Mouse (Mus musculus): ENCODE results near the gene Gfpt2.

Gene Gfpt2

GRCm38 (mm10) chr11:49837717-49838407 is 43.9 kb downstream of the Gfpt2 start:
- DNase-seq (ENCODE audit: extremely low spot score), result no peak

GRCm38 (mm10) chr11:49840666-49841065 is 46.7 kb downstream of the Gfpt2 start:
- no peak for DNase-seq (ENCODE audit: extremely low spot score)

- no peak for DNase-seq (ENCODE audit: extremely low spot score)
These were observed 47.9 kb downstream of the Gfpt2 start for GRCm38 (mm10) chr11:49841886-49842285.

GRCm38 (mm10) chr11:49842718-49843117 is 48.7 kb downstream of the Gfpt2 start:
- DNase-seq (ENCODE audit: extremely low spot score), result no peak

GRCm38 (mm10) chr11:49844311-49844710 is 50.3 kb downstream of the Gfpt2 start:
- DNase-seq (ENCODE audit: extremely low spot score), result no peak

GRCm38 (mm10) chr11:49844969-49845368 is 51.0 kb downstream of the Gfpt2 start:
- DNase-seq (ENCODE audit: extremely low spot score), result peak; percentile 47

- no peak for DNase-seq (ENCODE audit: extremely low spot score)
These were observed 52.0 kb downstream of the Gfpt2 start for GRCm38 (mm10) chr11:49845958-49846357.

- DNase-seq (ENCODE audit: extremely low spot score), result peak; percentile 99
These were observed 52.6 kb downstream of the Gfpt2 start, which contains the start of gene Mapk9 for GRCm38 (mm10) chr11:49846401-49847070. Mapk9 (plus strand) TSS chr11:49846751.

DNA sequence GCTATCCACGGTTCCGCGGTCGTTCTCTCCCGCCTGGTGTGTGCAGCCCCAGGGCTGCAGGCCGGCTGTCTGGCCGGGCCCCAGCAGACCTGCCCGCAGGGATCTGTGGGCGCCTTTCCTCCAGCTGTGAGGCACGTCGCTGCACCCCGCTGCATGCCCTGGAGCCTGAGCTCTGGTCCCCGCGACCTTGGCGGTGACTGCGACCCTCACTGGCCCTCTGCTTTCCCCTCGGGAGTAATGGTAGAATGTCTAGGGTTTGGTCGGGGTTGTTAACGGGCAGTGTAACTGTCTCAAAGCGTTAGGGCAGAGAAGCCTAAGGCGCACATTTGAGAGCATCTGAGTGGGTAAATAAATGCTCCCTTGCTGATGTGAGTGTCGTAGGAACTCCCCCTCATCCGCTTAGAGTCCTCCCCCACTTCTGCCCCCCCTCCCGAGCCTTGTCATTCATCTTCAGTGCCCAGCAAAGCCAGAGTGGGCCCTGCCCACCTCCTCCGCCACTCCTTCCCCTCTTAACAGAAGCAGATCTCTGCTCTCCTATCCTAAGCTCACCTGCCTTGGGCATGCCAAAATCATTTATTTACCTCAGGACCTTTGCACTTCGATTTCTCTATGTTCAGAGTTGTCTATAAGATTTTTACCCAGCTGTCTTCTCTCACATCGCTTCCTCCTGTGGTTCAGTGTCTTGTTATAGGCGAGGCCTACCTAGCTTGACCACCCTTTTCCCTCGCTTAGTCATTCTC is 53.3 kb downstream of the Gfpt2 start:
- DNase-seq (ENCODE audit: extremely low spot score), result no peak

GRCm38 (mm10) chr11:49847811-49848078 is 53.8 kb downstream of the Gfpt2 start:
- DNase-seq (ENCODE audit: extremely low spot score), result no peak

DNA sequence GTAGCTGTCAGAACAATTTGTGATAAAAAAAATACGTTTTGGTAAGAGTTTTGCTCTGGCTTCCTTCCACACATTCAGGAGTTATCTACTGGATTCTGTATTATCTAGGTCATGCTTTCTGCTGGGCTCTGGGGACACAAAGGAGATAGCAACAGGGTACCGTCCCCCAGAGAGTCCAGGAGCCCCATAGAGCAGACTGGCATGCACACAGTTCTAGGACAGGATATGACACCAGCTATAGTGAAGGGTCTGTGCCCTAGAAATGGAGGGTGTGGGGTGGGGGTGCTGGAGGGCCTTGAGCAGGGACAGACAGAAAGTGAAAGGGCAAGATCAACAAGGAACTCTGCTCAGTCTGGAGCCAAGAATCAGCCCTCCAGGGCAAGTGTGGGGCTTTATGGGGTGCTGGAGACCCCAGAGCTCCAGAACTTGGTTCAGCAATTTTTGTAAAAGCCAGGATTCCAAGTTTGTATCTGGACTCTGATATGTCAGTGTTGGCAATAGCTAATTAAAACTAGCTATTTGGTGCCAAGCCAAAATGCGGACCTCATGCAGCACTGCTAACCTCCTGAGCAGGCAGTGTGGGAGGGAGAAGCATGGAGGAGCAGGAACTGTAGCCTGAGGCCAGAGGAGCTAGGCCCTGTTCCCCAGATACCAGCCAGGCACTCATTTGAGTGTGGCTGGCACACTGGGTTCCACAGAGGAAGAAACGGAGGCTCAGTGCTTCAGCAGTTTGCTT is 54.3 kb downstream of the Gfpt2 start:
- DNase-seq (ENCODE audit: extremely low spot score), result no peak

DNA sequence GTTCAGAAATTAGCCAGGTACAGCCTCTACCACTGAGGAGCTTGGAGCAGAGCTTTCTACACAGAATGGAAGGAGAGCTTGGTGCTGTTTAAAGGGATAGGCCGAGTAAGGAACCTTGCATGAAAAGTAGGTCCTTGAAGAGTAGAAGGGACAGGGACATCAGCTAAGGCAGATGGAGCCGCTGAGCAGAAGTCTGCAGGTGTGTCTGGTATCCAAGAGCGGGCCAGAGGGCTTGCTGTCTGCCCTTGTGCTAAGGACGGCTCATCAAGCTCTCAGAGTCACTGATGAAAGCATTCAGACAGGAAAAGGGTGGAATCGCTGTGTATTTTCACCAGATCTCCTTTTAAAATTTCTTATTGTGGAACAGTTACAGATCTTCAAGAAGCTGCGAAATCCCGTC is 56.4 kb downstream of the Gfpt2 start:
- DNase-seq (ENCODE audit: extremely low spot score), result no peak

DNA sequence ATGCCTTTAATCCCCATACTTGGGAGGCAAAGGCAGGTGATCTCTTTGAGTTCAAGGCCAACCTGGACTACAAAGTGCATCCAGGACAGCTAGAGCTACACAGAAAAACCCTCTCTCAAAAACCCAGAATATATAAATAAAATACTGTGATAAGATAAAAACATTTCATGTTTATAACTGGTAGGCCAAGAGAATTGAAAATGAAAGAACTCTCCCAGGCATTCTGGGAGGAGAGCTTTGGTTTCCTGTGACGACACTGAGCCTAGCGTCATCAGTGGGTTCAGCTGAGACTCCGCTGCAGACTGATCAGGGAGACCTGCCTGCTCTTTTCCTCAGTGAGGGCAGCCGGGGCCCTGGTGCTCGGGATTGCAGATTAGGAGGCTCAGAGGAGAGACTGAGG is 61.2 kb downstream of the Gfpt2 start:
- no peak for DNase-seq (ENCODE audit: extremely low spot score)

- DNase-seq (ENCODE audit: extremely low spot score), result no peak
These were observed 67.2 kb downstream of the Gfpt2 start for GRCm38 (mm10) chr11:49861139-49861538.

DNA sequence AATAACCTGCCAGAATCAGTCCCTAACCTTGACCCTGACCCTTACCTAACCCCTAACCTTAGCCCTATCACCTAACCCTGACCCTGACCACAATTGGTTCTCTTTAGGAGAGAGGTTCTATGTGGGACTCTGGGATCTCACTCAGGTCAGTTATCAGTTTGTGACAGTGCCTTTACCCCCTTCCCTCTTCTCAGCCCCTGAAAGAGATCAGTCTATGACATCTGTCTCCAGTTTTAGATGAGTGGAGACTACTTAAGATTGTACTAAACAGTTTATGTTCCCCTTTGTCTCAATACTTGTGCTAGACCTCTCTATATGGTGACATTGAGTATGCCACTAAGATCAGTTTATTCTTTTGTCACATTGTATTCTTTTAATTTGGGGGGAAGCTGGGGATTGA is 69.9 kb downstream of the Gfpt2 start:
- no peak for DNase-seq (ENCODE audit: extremely low spot score)

GRCm38 (mm10) chr11:49867320-49867719 is 73.3 kb downstream of the Gfpt2 start:
- DNase-seq (ENCODE audit: extremely low spot score), result no peak

DNA sequence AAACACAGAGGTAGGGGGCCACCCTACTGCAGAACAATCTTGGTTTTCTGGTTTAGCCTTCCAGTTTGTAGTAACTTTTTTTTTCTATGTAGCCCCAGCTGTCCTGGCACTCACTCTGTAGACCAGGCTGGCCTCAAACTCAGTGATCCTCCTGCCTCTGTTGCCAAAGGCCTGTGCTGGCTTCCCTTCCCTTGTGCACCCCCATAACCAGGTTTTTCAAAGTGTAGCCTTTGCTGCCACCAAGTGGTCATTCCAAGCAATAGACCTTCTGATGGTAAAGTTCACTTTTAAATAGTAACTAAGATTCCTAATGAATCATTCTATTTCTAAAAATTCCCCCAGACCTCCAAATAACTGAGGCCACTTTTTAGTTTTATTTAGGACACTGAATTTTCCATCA is 75.8 kb downstream of the Gfpt2 start:
- DNase-seq (ENCODE audit: extremely low spot score), result peak; percentile 54

DNA sequence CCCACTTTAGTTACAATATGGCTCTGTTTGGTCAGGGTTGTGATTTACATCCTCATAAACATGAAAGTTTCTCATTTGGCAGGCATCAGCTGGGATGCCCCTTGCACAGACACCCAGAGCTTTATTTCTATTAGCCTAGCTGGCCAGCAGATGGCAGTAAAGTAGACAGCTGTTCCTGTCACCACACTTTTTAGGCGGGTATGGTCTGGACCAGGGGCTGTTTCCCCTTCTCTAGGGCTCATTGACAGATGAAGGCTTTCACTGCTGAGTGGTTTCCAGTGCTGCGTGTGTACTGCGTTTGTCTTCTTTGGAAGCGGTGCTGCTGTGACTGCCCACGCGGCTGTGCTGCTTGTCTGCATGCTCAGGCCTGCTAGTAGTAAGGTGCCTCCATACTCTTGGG is 77.9 kb downstream of the Gfpt2 start:
- peak; percentile 59 for DNase-seq (ENCODE audit: extremely low spot score)

GRCm38 (mm10) chr11:49872779-49873178 is 78.8 kb downstream of the Gfpt2 start:
- no peak for DNase-seq (ENCODE audit: extremely low spot score)

DNA sequence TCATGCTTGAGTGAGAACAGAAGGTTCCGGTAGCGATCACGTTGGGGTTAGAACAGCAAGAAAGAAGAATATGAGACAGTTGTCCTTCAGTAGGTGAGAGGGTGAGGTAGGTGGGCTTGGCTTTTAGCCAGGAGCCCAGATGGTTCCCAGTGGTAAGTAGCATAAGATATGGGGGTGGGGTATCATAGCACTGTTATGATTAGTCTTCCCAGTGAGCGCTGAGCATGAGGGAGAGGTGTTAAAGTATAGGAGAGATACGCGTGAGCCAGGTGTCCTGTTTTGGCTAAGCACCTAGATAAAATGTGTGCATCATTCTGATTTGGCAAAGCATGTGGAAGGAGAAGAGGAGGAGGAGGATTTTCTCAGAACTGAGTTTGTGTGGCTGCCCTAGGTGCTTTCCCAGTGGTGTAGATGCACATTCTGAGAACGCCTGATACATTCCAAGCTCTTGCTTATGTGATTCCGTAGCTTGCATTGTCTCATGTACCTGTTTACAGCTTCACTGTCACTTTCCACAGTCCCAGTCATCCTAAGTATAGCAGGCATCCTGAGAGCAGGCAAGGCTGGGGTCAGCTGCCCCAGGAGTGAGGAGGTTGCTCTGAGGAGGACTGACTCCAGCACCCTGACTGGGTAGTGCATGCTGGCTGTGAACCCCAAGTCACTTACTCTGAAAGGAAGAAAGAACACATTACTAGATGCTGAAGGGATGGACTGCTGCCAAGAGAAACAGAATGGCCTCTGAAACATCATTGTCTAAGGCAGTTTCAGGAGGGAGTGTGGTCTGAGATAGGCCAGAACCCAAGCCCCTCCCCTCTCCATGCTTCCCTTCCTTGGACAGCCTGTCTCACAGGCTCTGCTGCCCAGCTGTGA is 83.2 kb downstream of the Gfpt2 start:
- no peak for DNase-seq (ENCODE audit: extremely low spot score)

GRCm38 (mm10) chr11:49879950-49880642 is 86.1 kb downstream of the Gfpt2 start:
- no peak for DNase-seq (ENCODE audit: extremely low spot score)
